Mouse (Mus musculus) T-helper 2 cell (primary cell): ENCODE results near the gene Tns2.

Experiments used
- in situ Hi-C: fragments of 300-600 bp; cut with MboI, MseI; formaldehyde crosslinking; loops from one replicate; pipeline ENCODE4 v1.15.1; 2025; ENCODE audit warnings: high pct_unique_total_duplicates

Gene Tns2

GRCm38 (mm10) chr15:102091063-102091679 is 9.0 kb upstream of the Tns2 start:
- in situ Hi-C loops: loop anchor here (10.0 to 25.0 kb wide), 2 partner anchors 224 to 1121 kb away; no protein-coding TSS in a partner anchor

GRCm38 (mm10) chr15:102091688-102092087 is 8.5 kb upstream of the Tns2 start:
- in situ Hi-C loops: loop anchor here (10.0 to 25.0 kb wide), 2 partner anchors 223 to 1121 kb away; no protein-coding TSS in a partner anchor

- in situ Hi-C loops: loop anchor here (10.0 to 25.0 kb wide), 2 partner anchors 223 to 1120 kb away; no protein-coding TSS in a partner anchor
Observed at GRCm38 (mm10) chr15:102092222-102092621, 8.0 kb upstream of the Tns2 start.

- in situ Hi-C loops: loop anchor here (10.0 to 25.0 kb wide), 2 partner anchors 221 to 1118 kb away; no protein-coding TSS in a partner anchor
Observed at GRCm38 (mm10) chr15:102094157-102094556, 6.1 kb upstream of the Tns2 start.

- in situ Hi-C loops: loop anchor here (10.0 to 25.0 kb wide), 2 partner anchors 220 to 1117 kb away; no protein-coding TSS in a partner anchor
Observed at GRCm38 (mm10) chr15:102094988-102095387, 5.2 kb upstream of the Tns2 start.

- in situ Hi-C loops: loop anchor here (10.0 to 25.0 kb wide), 2 partner anchors 217 to 1115 kb away; no protein-coding TSS in a partner anchor
Observed at GRCm38 (mm10) chr15:102097147-102097915, 2.9 kb upstream of the Tns2 start.

GRCm38 (mm10) chr15:102097991-102098555 is 2.1 kb upstream of the Tns2 start:
- in situ Hi-C loops: loop anchor here (10.0 to 25.0 kb wide), 2 partner anchors 217 to 1114 kb away; no protein-coding TSS in a partner anchor

- in situ Hi-C loops: loop anchor here (10.0 to 25.0 kb wide), 2 partner anchors 216 to 1113 kb away; no protein-coding TSS in a partner anchor
Observed at GRCm38 (mm10) chr15:102099260-102099659, 953 bp upstream of the Tns2 start.

- in situ Hi-C loops: loop anchor here (10.0 to 25.0 kb wide), 3 partner anchors 125 to 1113 kb away; no protein-coding TSS in a partner anchor
Observed at GRCm38 (mm10) chr15:102099771-102100160, 447 bp upstream of the Tns2 start.

GRCm38 (mm10) chr15:102100996-102101671 is 921 bp downstream of the Tns2 start:
- in situ Hi-C loops: loop anchor here (10.0 kb wide), 1 partner anchor 124 kb away; no protein-coding TSS in a partner anchor

GRCm38 (mm10) chr15:102101672-102102541 is 1.7 kb downstream of the Tns2 start:
- in situ Hi-C loops: loop anchor here (10.0 kb wide), 1 partner anchor 123 kb away; no protein-coding TSS in a partner anchor

GRCm38 (mm10) chr15:102102548-102103121 is 2.4 kb downstream of the Tns2 start:
- in situ Hi-C loops: loop anchor here (10.0 kb wide), 1 partner anchor 122 kb away; no protein-coding TSS in a partner anchor

GRCm38 (mm10) chr15:102103371-102103946 is 3.2 kb downstream of the Tns2 start:
- in situ Hi-C loops: loop anchor here (10.0 kb wide), 1 partner anchor 121 kb away; no protein-coding TSS in a partner anchor

GRCm38 (mm10) chr15:102103947-102104555 is 3.8 kb downstream of the Tns2 start:
- in situ Hi-C loops: loop anchor here (10.0 kb wide), 1 partner anchor 121 kb away; no protein-coding TSS in a partner anchor

GRCm38 (mm10) chr15:102105360-102105759 is 5.1 kb downstream of the Tns2 start:
- in situ Hi-C loops: loop anchor here (5.0 to 10.0 kb wide), 2 partner anchors 42 to 119 kb away; no protein-coding TSS in a partner anchor

GRCm38 (mm10) chr15:102105764-102106730 is 5.8 kb downstream of the Tns2 start:
- in situ Hi-C loops: loop anchor here (5.0 to 10.0 kb wide), 2 partner anchors 41 to 119 kb away; no protein-coding TSS in a partner anchor

GRCm38 (mm10) chr15:102106754-102107456 is 6.7 kb downstream of the Tns2 start:
- in situ Hi-C loops: loop anchor here (5.0 to 10.0 kb wide), 2 partner anchors 40 to 118 kb away; no protein-coding TSS in a partner anchor
